Comparison of ENCODE assay signal across 31 mouse cellular contexts in the genomic region with DNA sequence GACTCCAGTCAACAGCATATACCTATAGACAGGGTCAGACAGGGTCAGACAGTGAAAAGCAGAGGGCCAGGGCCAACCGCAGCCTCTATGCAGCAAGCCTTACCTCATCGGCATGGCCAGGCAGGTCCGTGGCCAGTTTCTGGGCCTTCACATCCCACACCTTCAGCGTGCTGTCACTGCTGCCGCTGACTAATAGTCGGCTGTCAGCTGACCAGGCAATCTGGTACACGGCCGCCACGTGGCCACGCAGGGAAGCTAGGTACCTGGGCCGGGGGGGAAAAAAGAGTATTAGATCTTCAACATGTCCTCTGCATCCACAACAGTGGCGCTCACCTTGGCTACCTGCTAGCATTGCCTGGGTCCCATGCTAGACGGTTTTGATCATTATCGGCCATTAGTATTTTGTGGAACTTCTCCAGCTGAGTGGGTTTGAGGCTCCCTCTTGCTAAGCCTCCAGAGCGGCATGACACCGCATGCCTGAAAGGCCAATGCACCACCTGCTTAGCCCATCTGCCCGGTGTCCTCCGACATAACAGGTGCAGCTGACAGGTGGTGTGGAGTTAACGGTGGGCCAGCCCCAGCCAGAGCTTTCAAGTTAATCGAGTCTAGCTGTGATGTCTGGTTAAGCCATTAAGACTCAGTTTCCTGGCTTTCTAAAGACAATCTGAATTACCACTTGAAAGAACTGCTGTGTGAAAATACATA. TPM values are rescaled to one million over a fixed set of nuclear protein-coding genes. Genes with fewer than 3 reads are reported as not detected.
A peak's percentile ranks its signal among the peaks of the same experiment; 100 is the strongest.
DNase-seq lines count a peak whose midpoint lies in the region; ATAC-seq and TF ChIP-seq lines count a peak whose summit lies in the region.
"Had no signal": no experiment of that assay in that cellular context is flagged by ENCODE, and none has a peak within 500 bp of the region (broad histone marks: within the 10 kb centered on the region; RNA-seq: fewer than 3 reads in every experiment).

No protein-coding gene starts in this region.

- no peak overlapping the region for H3K27ac ChIP-seq in hindbrain, postnatal 0 days
- no peak overlapping the region for H3K27ac ChIP-seq in hindbrain, embryonic 14.5 days
- H3K27ac ChIP-seq: forebrain, embryonic 13.5 days; hindbrain, embryonic 10.5 days; intestine, embryonic 15.5 days; limb, embryonic 10.5 days; limb, embryonic 15.5 days; liver, embryonic 13.5 days; macrophage; stomach, embryonic 15.5 days had no signal

- 81% methylated on average over 20 of the region's 20 CpGs for WGBS in hindbrain, postnatal 0 days
- 91% methylated on average over 20 of the region's 20 CpGs for WGBS in hindbrain, embryonic 14.5 days

- no peak for ATAC-seq in hindbrain, postnatal 0 days
- ATAC-seq in hindbrain, embryonic 14.5 days (ENCODE audit: low FRiP score): no peak
- ATAC-seq: CD4-positive, CD25-positive, alpha-beta regulatory T cell, adult 4 months; forebrain, embryonic 13.5 days; hindbrain, embryonic 16.5 days; intestine, embryonic 15.5 days; lung, postnatal 0 days had no signal

- H3K9ac ChIP-seq in hindbrain, postnatal 0 days (replicated peaks; ENCODE audit: low read length): no peak overlapping the region
- no peak overlapping the region for H3K9ac ChIP-seq in hindbrain, embryonic 14.5 days
- H3K9ac ChIP-seq: forebrain, embryonic 13.5 days; intestine, embryonic 15.5 days; limb, embryonic 15.5 days; liver, embryonic 13.5 days; stomach, embryonic 15.5 days had no signal

- no peak for TF ChIP-seq CTCF in hindbrain, postnatal 0 days (IDR thresholded peaks at IDR 0.05; ENCODE audit: low read depth)

- H3K4me3 ChIP-seq in hindbrain, postnatal 0 days (ENCODE audit: low read length): no peak overlapping the region
- no peak overlapping the region for H3K4me3 ChIP-seq in hindbrain, embryonic 14.5 days (replicated peaks; ENCODE audit: low read length)
- no peak overlapping the region for H3K4me3 ChIP-seq in myocyte
- H3K4me3 ChIP-seq: forebrain, embryonic 13.5 days; hindbrain, embryonic 10.5 days; intestine, embryonic 15.5 days; limb, embryonic 10.5 days; limb, embryonic 15.5 days; liver, embryonic 13.5 days; stomach, embryonic 15.5 days had no signal

- no peaks in the 10 kb centered on the region for H3K9me3 ChIP-seq in hindbrain, postnatal 0 days (ENCODE audit: low read length)
- H3K9me3 ChIP-seq in hindbrain, embryonic 14.5 days (ENCODE audit: control insufficient read depth, low read length): no peaks in the 10 kb centered on the region
- H3K9me3 ChIP-seq: forebrain, embryonic 13.5 days; hindbrain, embryonic 10.5 days; intestine, embryonic 15.5 days; limb, embryonic 10.5 days; limb, embryonic 15.5 days; liver, embryonic 13.5 days; stomach, embryonic 15.5 days had no signal

- TF ChIP-seq POLR2A in myocyte (IDR thresholded peaks at IDR 0.05; ENCODE audit: insufficient read length, low read depth): no peak

- no peaks in the 10 kb centered on the region for H3K4me1 ChIP-seq in hindbrain, postnatal 0 days (ENCODE audit: insufficient read depth, low read length)
- no peaks in the 10 kb centered on the region for H3K4me1 ChIP-seq in hindbrain, embryonic 14.5 days (replicated peaks; ENCODE audit: control insufficient read depth, insufficient read depth, low read length)
- H3K4me1 ChIP-seq: forebrain, embryonic 13.5 days; limb, embryonic 10.5 days; limb, embryonic 15.5 days; stomach, embryonic 15.5 days had no signal

- H3K27me3 ChIP-seq in hindbrain, postnatal 0 days (ENCODE audit: insufficient read depth, low read length): no peaks in the 10 kb centered on the region
- H3K27me3 ChIP-seq in hindbrain, embryonic 14.5 days (ENCODE audit: control insufficient read depth, insufficient read depth, low read length): no peaks in the 10 kb centered on the region
- H3K27me3 ChIP-seq in myocyte (ENCODE audit: control insufficient read depth, insufficient read depth, insufficient read length): no peaks in the 10 kb centered on the region
- H3K27me3 ChIP-seq: forebrain, embryonic 13.5 days; intestine, embryonic 15.5 days; limb, embryonic 15.5 days; liver, embryonic 13.5 days; stomach, embryonic 15.5 days had no signal

- H3K79me2 ChIP-seq in myocyte (ENCODE audit: control insufficient read depth, insufficient read depth): no peaks in the 10 kb centered on the region

- no peak overlapping the region for H3K4me2 ChIP-seq in hindbrain, postnatal 0 days (ENCODE audit: low read depth, low read length)
- H3K4me2 ChIP-seq in hindbrain, embryonic 14.5 days (replicated peaks): no peak overlapping the region
- H3K4me2 ChIP-seq in myocyte (ENCODE audit: low read depth): no peak overlapping the region
- H3K4me2 ChIP-seq: forebrain, embryonic 13.5 days; intestine, embryonic 15.5 days; limb, embryonic 15.5 days; liver, embryonic 13.5 days; stomach, embryonic 15.5 days had no signal

- DNase-seq in hindbrain, postnatal 0 days (ENCODE audit: low spot score): peak; percentile 17
- no peak for DNase-seq in hindbrain, embryonic 14.5 days (ENCODE audit: low spot score)
- peak; percentile 54 to 60 for DNase-seq in cerebellum, adult 18-20 months
- peak; percentile 80 for DNase-seq in cerebellum, adult 9-11 months
- DNase-seq in right cerebral cortex, postnatal 10 days (ENCODE audit: low spot score in 2 of 2): no peak
- no peak for DNase-seq in spleen, adult 12 weeks (ENCODE audit: low spot score)
- DNase-seq: gastrocnemius, postnatal 14 days; heart, postnatal 14 days; kidney, adult 2 months; kidney, postnatal 4 days; liver, embryonic 13.5 days; lung, adult 18-20 months; midbrain, embryonic 14.5 days had no signal

- peaks cover 58% of the 10 kb centered on the region for H3K36me3 ChIP-seq in hindbrain, postnatal 0 days (ENCODE audit: insufficient read depth, low read length)
- peaks cover 89% of the 10 kb centered on the region for H3K36me3 ChIP-seq in hindbrain, embryonic 14.5 days (replicated peaks; ENCODE audit: control insufficient read depth, insufficient read depth)
- peaks cover 17% of the 10 kb centered on the region for H3K36me3 ChIP-seq in myocyte (ENCODE audit: control insufficient read depth, insufficient read depth)

- H3ac ChIP-seq in myocyte (ENCODE audit: control insufficient read depth, insufficient read length): no peak overlapping the region

TF ChIP-seq in myocyte, 11 proteins besides CTCF, POLR2A, EP300 and RAD21:
- TF ChIP-seq CEBPB (IDR thresholded peaks at IDR 0.05; ENCODE audit: insufficient read depth, poor library complexity, severe bottlenecking) (no peak), TCF12 (IDR thresholded peaks at IDR 0.05; ENCODE audit: insufficient read depth, poor library complexity, severe bottlenecking) (peak; percentile 38), SRF (IDR thresholded peaks at IDR 0.05; ENCODE audit: control insufficient read depth, insufficient read length, low read depth) (no peak), MYOG (IDR thresholded peaks at IDR 0.05; ENCODE audit: control insufficient read depth in 1 of 3, insufficient read depth in 1 of 3, insufficient read length in 2 of 3, low read depth in 2 of 3) (peak in 2 of 3 experiments; percentile 67 to 93), E2F4 (IDR thresholded peaks at IDR 0.05; ENCODE audit: insufficient read depth) (no peak), REST (IDR thresholded peaks at IDR 0.05; ENCODE audit: insufficient read depth, insufficient read length) (no peak), POLR2AphosphoS2 (IDR thresholded peaks at IDR 0.05; ENCODE audit: insufficient read length, low read depth) (no peak), TCF3 (IDR thresholded peaks at IDR 0.05; ENCODE audit: insufficient read length, low read depth) (peak; percentile 85), USF1 (IDR thresholded peaks at IDR 0.05; ENCODE audit: low read depth) (no peak), MYOD1 (IDR thresholded peaks at IDR 0.05; ENCODE audit: control insufficient read depth in 1 of 3, insufficient read length in 2 of 3, low read depth in 2 of 3) (peak in 2 of 3 experiments; percentile 89 to 90), MAX (IDR thresholded peaks at IDR 0.05; ENCODE audit: low read depth) (no peak)

RNA-seq across cellular contexts. Expression of gene Nle1, which starts 6.5 kb away (rescaled TPM):
- 23.5 and 34.2 TPM in 2 replicates for total RNA-seq in hindbrain, postnatal 0 days (2014; rRNA removed)
- polyA plus RNA-seq in hindbrain, postnatal 0 days (2015; fragmentation: Nextera tagmentation; extraction: Ambion mirVana): 26.0 and 27.2 TPM in 2 replicates
- polyA plus RNA-seq in hindbrain, embryonic 14.5 days (2014; fragmentation: Nextera tagmentation; extraction: Ambion mirVana): 20.7 and 28.0 TPM in 2 replicates
- 33.7 TPM for polyA plus RNA-seq in myocyte (2012; fragmentation: generic; extraction: Trizol)

RNA-seq across cellular contexts. Expression of gene Unc45b, which starts 8.6 kb away (rescaled TPM):
- total RNA-seq in hindbrain, postnatal 0 days (2014; rRNA removed): 0.42 and 4.5 TPM in 2 replicates
- 2.4 and 3.4 TPM in 2 replicates for polyA plus RNA-seq in hindbrain, postnatal 0 days (2015; fragmentation: Nextera tagmentation; extraction: Ambion mirVana)
- 1.1 and 2.0 TPM in 2 replicates for polyA plus RNA-seq in hindbrain, embryonic 14.5 days (2014; fragmentation: Nextera tagmentation; extraction: Ambion mirVana)
- polyA plus RNA-seq in myocyte (2012; fragmentation: generic; extraction: Trizol): 99.6 TPM
- total RNA-seq: common myeloid progenitor, adult 5-6 weeks; granulocyte monocyte progenitor cell, adult 5-6 weeks; megakaryocyte-erythroid progenitor cell, adult 5-6 weeks; neutrophil, adult 5-6 weeks had no signal
- polyA plus RNA-seq: macrophage had no signal

RNA-seq across cellular contexts. Expression of gene Fndc8, which starts 9.8 kb away (rescaled TPM):
- not detected in 2 replicates for total RNA-seq in hindbrain, postnatal 0 days (2014; rRNA removed)
- polyA plus RNA-seq in hindbrain, postnatal 0 days (2015; fragmentation: Nextera tagmentation; extraction: Ambion mirVana): 0.13 TPM in 1 of 2 replicates, not detected in the other
- polyA plus RNA-seq in hindbrain, embryonic 14.5 days (2014; fragmentation: Nextera tagmentation; extraction: Ambion mirVana): 0.37 and 0.77 TPM in 2 replicates
- polyA plus RNA-seq in myocyte (2012; fragmentation: generic; extraction: Trizol): 0.04 TPM
- total RNA-seq: common myeloid progenitor, adult 5-6 weeks; gastrocnemius, postnatal 14 days; granulocyte monocyte progenitor cell, adult 5-6 weeks; heart, postnatal 14 days; layer of hippocampus, adult 8-10 months; layer of hippocampus, postnatal 25 days; left cerebral cortex, adult 8-10 months; megakaryocyte-erythroid progenitor cell, adult 5-6 weeks; neutrophil, adult 5-6 weeks had no signal
- polyA plus RNA-seq: macrophage had no signal

RNA-seq across cellular contexts. Expression of gene Rad51d, which starts 11.3 kb away (rescaled TPM):
- 8.9 and 11.4 TPM in 2 replicates for total RNA-seq in hindbrain, postnatal 0 days (2014; rRNA removed)
- polyA plus RNA-seq in hindbrain, postnatal 0 days (2015; fragmentation: Nextera tagmentation; extraction: Ambion mirVana): 9.7 TPM in 2 replicates
- 14.0 and 14.3 TPM in 2 replicates for polyA plus RNA-seq in hindbrain, embryonic 14.5 days (2014; fragmentation: Nextera tagmentation; extraction: Ambion mirVana)
- 9.1 TPM for polyA plus RNA-seq in myocyte (2012; fragmentation: generic; extraction: Trizol)

RNA-seq across cellular contexts. Expression of gene Rffl, which starts 30.7 kb away (rescaled TPM):
- total RNA-seq in hindbrain, postnatal 0 days (2014; rRNA removed): 4.9 and 6.1 TPM in 2 replicates
- 2.5 and 3.2 TPM in 2 replicates for polyA plus RNA-seq in hindbrain, postnatal 0 days (2015; fragmentation: Nextera tagmentation; extraction: Ambion mirVana)
- polyA plus RNA-seq in hindbrain, embryonic 14.5 days (2014; fragmentation: Nextera tagmentation; extraction: Ambion mirVana): 4.3 and 5.0 TPM in 2 replicates
- polyA plus RNA-seq in myocyte (2012; fragmentation: generic; extraction: Trizol): 1.8 TPM

Comparison
In these comparisons a context has a peak if more than half of its experiments do, and no peak if none do; other contexts are left out.
1. DNase-seq: peak in hindbrain, postnatal 0 days (single experiment), cerebellum, adult 18-20 months (2 of 2) and cerebellum, adult 9-11 months (single experiment); none in hindbrain, embryonic 14.5 days (single experiment), right cerebral cortex, postnatal 10 days (0 of 2) and spleen, adult 12 weeks (single experiment).
2. RNA of gene Unc45b, which starts 8.6 kb away (polyA plus RNA-seq): 99.6 TPM in myocyte (single experiment); 2.4 to 3.4 TPM in hindbrain, postnatal 0 days and 1.1 to 2.0 TPM in hindbrain, embryonic 14.5 days; every median in the first group is over 10 times any median in the second.